Mouse (Mus musculus) intestine, embryonic 16.5 days (tissue): Measurements from ENCODE around the gene Gstcd. TPM values are rescaled to one million over a fixed set of nuclear protein-coding genes. Genes with fewer than 3 reads are reported as not detected.

ENCODE experiments used
- ATAC-seq: fragments of 200-750 bp; cut with Nextera tagmentation; 2 replicates; pipeline ENCODE4 v1.8.0; 2017; ENCODE audit warnings: moderate TSS enrichment, moderate library complexity
- H3K27ac ChIP-seq: fragments of 300-500 bp; sonication (generic); 2 replicates; pipeline ENCODE4 v1.5.1; 2014; ENCODE audit warnings: mild to moderate bottlenecking, low read length
- H3K27me3 ChIP-seq: fragments of 300-500 bp; sonication (generic); replicated peaks from 2 replicates; pipeline ENCODE4 v1.6.1; 2014; ENCODE audit warnings: low read length, control low read depth, mixed read lengths; ENCODE audit not compliant: control insufficient read depth, insufficient read depth
- H3K36me3 ChIP-seq: fragments of 300-500 bp; sonication (generic); 2 replicates; pipeline ENCODE4 v1.6.1; 2014; ENCODE audit warnings: low read length, control low read depth; ENCODE audit not compliant: control insufficient read depth, insufficient read depth
- H3K4me1 ChIP-seq: fragments of 300-500 bp; sonication (generic); 2 replicates; pipeline ENCODE4 v1.6.1; 2014; ENCODE audit warnings: low read length, control low read depth, mixed read lengths; ENCODE audit not compliant: control insufficient read depth, insufficient read depth
- H3K4me2 ChIP-seq: fragments of 300-500 bp; sonication (generic); 2 replicates; pipeline ENCODE4 v1.6.1; 2014; ENCODE audit warnings: low read depth, low read length, control low read depth
- H3K4me3 ChIP-seq: fragments of 300-500 bp; sonication (generic); 2 replicates; pipeline ENCODE4 v1.5.1; 2014; ENCODE audit warnings: mild to moderate bottlenecking, low read length
- H3K9ac ChIP-seq: fragments of 300-500 bp; sonication (generic); 2 replicates; pipeline ENCODE4 v1.6.1; 2014; ENCODE audit warnings: low read depth, low read length
- H3K9me3 ChIP-seq: fragments of 300-500 bp; sonication (generic); 2 replicates; pipeline ENCODE4 v1.6.1; 2016; ENCODE audit warnings: low read length, control low read depth; ENCODE audit not compliant: control insufficient read depth
- WGBS: fragments of 180-500 bp; shearing (Covaris S2); extraction: QIAGEN DNeasy Blood & Tissue Kit; methylation state at CpG from one replicate; pipeline ENCODE4 v1.1.7; 2014; 5-methylcytosine and 5-hydroxymethylcytosine counted together
- polyA plus RNA-seq: library from polyadenylated mRNA; unstranded; fragments of >200 nt; fragmentation: Nextera tagmentation; extraction: Ambion mirVana; gene quantifications from 2 replicates; pipeline ENCODE4 v1.2.1, GENCODE M21; 2015

Gene Gstcd
- polyA plus RNA-seq, 1 experiment from 2014 or later = 4.8 TPM

DNA sequence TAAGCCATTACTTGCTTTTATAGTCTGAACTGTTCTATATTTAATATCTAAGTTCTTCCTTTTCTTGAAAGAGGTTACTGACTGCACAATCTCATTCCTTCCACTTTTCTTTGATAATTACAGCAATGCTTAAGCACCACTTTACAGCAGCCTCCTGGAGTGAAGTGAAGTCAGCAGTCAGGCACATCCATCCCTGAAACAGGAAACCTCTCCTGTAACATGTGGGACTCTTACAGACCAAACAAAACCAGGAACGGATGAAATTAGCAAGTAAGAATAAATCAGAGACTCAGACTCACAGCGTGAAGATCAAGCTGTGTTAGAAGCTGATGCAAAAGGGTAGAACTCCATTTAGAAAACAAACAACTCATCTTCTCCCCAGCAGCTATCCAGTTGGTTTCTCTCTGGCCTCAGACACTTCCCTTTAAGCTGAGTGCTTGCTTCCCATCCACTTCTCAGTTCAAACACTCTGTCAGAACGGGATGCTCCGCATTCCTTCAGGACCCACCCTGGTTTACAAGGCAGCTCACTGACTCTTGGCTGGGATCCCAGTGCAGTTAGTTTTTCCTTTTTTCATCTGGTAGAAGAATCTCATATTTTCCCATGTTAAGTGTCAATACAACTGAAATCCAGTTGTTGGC is 107.9 kb downstream of the Gstcd start:
- no peaks in the 10 kb centered on the region for H3K36me3 ChIP-seq
- no peaks in the 10 kb centered on the region for H3K27me3 ChIP-seq
- no peak overlapping the region for H3K4me3 ChIP-seq
- H3K4me1 ChIP-seq = peaks cover 8% of the 10 kb centered on the region; the same call in 1 of the 2 replicates
- H3K4me2 ChIP-seq = no peak overlapping the region
- no peaks in the 10 kb centered on the region for H3K9me3 ChIP-seq
- WGBS = 18% methylated on average over 4 of the region's 4 CpGs
- H3K9ac ChIP-seq = no peak overlapping the region
- peak; percentile 93 for ATAC-seq
- H3K27ac ChIP-seq = peak overlapping the region; percentile 43

DNA sequence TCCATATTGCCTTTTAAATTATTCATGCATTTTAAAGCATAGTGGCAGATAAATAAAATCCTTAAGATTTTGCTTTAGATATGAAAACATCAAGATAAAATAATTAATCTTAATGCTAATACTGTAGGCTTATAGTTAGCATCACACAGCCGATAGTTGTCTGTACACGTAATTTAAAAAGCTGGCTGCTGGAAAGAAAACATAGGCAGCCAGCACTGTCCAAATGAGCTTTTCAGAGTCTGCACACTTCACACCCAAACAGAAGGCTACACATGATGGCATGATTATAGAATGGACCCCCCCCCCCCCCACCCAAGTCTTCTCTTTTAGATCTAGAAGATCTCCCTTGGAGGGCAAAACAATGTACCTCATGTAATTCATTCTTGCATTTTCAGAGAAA is 109.9 kb downstream of the Gstcd start:
- 97% methylated on average over 2 of the region's 2 CpGs for WGBS
- ATAC-seq = no peak
- no peak overlapping the region for H3K9ac ChIP-seq

DNA sequence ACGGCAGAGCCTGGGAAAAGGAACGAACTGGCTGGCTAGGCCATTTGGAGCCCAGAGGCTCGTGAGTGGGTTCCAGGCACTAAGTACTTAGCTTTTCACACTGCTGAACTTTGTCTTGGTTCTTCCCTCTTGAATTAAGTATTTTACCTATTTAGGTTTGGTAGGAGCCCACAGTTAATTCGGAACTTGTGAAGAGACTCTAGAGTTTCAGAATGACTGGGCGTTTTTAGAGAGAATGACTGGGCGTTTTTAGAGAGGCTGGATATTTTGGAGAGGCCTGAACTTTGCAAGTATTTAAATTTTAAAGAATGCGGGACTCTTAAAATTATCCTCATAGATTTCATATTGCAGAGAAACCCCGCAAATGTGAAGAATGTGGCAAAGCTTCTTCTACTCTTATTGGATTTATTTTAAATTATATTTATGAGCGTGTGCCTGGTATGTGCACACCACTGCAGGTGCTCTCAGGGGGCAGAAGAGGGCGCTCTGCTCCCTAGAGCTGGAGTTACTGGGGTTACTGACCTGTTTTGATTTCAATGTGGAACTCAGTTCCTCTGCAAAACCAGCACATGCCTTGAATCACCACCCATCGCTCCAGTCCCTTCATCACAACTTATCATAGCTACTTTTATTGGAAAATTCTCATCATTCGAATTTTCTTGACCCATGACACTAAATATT is 111.9 kb downstream of the Gstcd start:
- ATAC-seq = no peak
- Histone ChIP-seq H3K36me3 (no peaks in the 10 kb centered on the region), H3K27me3 (no peaks in the 10 kb centered on the region)

More for the DNA sequence above, 109.9 kb downstream of the Gstcd start:
- no peak overlapping the region for H3K4me2 ChIP-seq
- no peaks in the 10 kb centered on the region for H3K36me3 ChIP-seq
- H3K27me3 ChIP-seq = no peaks in the 10 kb centered on the region
- no peaks in the 10 kb centered on the region for H3K9me3 ChIP-seq
- no peak overlapping the region for H3K27ac ChIP-seq
- no peak overlapping the region for H3K4me3 ChIP-seq
- H3K4me1 ChIP-seq = peaks cover 8% of the 10 kb centered on the region; the same call in 1 of the 2 replicates

DNA sequence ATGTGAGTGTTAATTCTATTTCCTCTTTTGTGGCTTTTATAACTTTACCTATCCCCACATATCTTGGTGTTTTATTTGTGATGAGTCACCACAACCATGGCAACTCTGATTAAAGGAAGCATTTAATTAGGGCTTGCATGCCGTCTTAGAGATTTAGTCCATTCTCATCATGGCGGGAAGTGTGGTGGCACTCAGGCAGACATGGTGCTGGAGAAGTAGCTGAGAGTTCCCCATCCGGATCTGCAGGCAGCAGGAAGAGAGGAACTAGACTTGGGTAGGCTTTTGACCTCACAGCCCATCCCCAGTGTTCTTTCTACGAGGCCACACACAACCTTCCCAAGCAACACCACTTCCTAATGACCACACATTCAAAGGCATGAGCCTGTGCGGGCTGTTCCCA is 125.6 kb downstream of the Gstcd start:
- no peak overlapping the region for H3K4me3 ChIP-seq
- ATAC-seq = no peak
- H3K4me1 ChIP-seq = no peaks in the 10 kb centered on the region
- 0 out of 2 replicates have a peak, but pooled peaks cover 3% of the 10 kb centered on the region for H3K9me3 ChIP-seq
- H3K27me3 ChIP-seq = no peaks in the 10 kb centered on the region
- H3K9ac ChIP-seq = no peak overlapping the region
- H3K27ac ChIP-seq = no peak overlapping the region
- no peak overlapping the region for H3K4me2 ChIP-seq
- H3K36me3 ChIP-seq = no peaks in the 10 kb centered on the region
- 70% methylated on average over 5 of the region's 5 CpGs for WGBS

More for the DNA sequence above, 111.9 kb downstream of the Gstcd start:
- Histone ChIP-seq H3K4me3 (no peak overlapping the region), H3K27ac (no peak overlapping the region), H3K4me1 (peaks cover 7% of the 10 kb centered on the region; the same call in 1 of the 2 replicates), H3K9me3 (no peaks in the 10 kb centered on the region), H3K4me2 (no peak overlapping the region), H3K9ac (no peak overlapping the region)
- 93% methylated on average over 12 of the region's 12 CpGs for WGBS

DNA sequence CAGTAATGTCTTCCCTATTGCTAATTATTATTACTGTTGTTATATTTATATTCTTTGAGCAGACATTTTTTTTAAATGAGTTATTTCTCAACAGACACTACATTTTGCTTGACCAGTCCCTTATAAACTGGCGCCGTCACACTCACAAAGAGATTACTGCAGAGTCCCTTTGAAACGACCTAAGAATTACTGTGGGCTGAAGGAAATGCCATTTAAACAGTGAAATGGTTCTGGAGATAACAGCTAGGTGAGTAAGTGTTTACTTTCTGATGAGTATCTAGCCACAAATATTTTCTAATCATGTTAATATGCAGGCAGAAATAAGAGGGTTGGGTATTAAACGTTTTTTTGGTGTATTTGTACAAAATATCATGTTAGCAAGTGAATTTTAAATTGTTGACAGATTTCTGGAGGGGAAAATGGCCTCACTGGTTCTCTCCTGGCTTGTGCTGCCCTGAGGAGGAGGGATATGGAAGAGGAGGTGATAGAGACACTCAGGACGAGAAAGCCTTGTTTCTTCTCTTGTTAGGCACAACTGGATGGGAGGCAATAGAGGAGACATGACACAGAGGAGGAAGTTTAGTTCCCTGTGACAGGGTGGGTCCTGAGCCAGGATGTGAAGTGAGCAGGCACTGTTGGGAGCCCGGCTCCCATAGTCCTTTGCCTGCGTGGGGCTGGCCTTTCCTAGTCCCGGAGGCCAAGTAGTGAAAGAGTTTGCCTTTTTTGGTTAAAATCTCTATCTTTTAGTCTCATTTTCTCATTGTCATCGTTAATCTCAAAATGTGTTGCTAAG is 126.9 kb downstream of the Gstcd start:
- Histone ChIP-seq H3K4me2 (no peak overlapping the region), H3K4me3 (no peak overlapping the region), H3K9ac (no peak overlapping the region), H3K36me3 (no peaks in the 10 kb centered on the region), H3K27ac (no peak overlapping the region), H3K4me1 (no peaks in the 10 kb centered on the region), H3K9me3 (no peaks in the 10 kb centered on the region), H3K27me3 (no peaks in the 10 kb centered on the region)
- peak; percentile 48; the same call in 1 of the 2 replicates for ATAC-seq
- 63% methylated on average over 9 of the region's 9 CpGs for WGBS

DNA sequence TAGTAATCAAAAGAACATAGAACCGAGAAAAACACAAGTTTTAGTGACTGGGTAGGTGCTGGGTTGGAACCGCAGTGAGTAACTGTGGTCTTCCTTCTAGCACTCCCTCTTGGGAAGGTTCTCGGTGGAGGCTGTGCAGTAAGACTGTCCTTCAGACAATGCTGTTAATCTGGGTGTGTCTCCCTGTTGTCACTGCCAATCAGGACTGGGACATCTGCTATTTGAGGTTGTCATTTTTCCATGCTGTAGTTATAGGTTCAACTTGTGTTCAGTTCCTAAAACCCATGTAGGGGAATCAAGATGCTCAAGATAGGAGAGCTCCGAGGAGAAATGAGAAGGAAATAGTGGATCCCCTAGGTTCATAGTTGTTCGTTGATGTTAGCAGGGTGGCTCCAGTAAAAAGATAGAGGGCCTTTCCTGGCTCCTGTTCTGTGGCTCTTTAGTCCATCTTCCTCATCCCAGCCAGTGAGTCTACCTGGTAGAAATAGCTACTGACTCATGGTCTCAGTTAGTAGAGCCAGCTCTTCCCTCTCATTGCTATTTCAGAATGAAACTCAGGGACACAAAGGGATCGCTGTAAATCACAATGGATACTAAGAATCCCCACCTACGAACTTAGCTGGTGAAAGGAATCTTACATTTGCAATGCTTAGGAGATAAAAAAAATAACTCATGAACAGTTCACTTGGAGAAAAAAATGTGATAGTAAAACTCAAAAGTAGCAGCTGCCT is 129.0 kb downstream of the Gstcd start:
- Histone ChIP-seq H3K27me3 (no peaks in the 10 kb centered on the region), H3K4me2 (no peak overlapping the region), H3K9ac (no peak overlapping the region), H3K36me3 (no peaks in the 10 kb centered on the region), H3K9me3 (no peaks in the 10 kb centered on the region), H3K4me1 (no peaks in the 10 kb centered on the region), H3K4me3 (no peak overlapping the region), H3K27ac (no peak overlapping the region)
- no peak for ATAC-seq
- 85% methylated on average over 7 of the region's 7 CpGs for WGBS

DNA sequence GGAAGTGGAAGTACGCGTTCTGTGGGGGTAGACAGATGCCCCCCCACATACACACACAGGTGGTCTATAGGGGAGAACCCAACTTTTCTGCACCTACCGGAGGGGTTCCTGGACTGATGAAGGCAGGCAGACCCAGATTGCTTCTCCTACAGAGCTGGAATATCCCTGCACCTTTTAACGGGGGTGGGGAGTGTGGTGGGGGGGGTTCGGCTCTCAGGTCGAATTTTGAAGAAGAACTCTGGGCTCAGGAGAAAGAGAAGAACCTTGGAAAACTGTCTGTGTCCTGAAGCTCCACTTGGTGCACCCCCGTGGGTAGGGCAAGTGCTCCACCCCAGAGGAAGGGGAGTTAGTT is 141.3 kb downstream of the Gstcd start:
- H3K4me3 ChIP-seq = peak overlapping the region; percentile 75
- H3K27me3 ChIP-seq = 0 out of 2 replicates have a peak, but pooled peaks cover 3% of the 10 kb centered on the region
- no peak; the same call in 1 of the 2 replicates for ATAC-seq
- 6% methylated on average over 7 of the region's 7 CpGs for WGBS
- no peaks in the 10 kb centered on the region for H3K36me3 ChIP-seq
- H3K4me2 ChIP-seq = peak overlapping the region; percentile 99
- peak overlapping the region; percentile 73 for H3K9ac ChIP-seq
- no peak overlapping the region for H3K27ac ChIP-seq
- no peaks in the 10 kb centered on the region for H3K9me3 ChIP-seq
- H3K4me1 ChIP-seq = peaks cover 8% of the 10 kb centered on the region

DNA sequence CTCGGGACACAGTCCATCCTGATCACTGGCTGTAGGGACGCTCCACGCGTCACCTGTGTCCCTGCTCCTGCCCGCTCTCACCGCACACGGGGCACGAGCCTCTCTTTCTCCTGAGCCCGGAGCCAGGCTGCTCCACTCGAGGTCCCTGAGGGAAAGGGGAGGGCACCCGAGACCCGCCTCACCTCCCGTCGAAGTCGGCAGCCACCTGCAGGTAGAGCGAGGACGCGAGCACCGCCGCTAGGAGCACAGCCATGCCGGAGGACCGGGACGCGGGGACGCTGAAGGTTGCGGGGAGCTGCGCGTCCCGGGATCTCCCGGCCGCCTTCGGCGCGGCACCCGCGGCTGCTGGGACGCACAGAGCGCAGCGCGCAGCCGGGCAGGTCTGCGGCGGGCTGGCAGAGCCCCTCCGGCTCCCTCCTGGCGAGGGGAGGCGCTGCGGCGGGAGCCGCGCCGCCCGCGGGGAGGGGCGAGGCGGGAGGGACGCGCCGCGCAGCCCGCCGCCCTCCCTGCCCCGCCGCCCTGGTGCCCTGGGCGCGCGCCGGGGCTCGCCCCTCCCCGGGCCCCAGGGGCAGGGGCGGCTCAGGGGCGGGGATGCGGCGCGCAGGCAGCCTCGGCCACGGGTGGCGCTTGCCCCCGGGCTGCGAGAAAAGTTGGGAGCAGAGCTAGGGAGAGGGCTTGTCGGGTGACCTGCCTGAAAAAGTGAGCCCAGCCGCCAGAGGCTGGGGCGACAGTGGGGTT is 141.9 kb downstream of the Gstcd start, which contains the start of gene Npnt:
Npnt (minus strand) TSS at position 501 of the 738 bp plus-strand sequence.
- Histone ChIP-seq H3K27me3 (0 out of 2 replicates have a peak, but pooled peaks cover 3% of the 10 kb centered on the region), H3K4me2 (peak within 1 kb of the TSS; percentile 99), H3K27ac (no peak within 1 kb of the TSS; the same call in 1 of the 2 replicates), H3K4me3 (peak within 1 kb of the TSS; percentile 75), H3K9ac (peak within 1 kb of the TSS; percentile 73), H3K4me1 (peaks cover 8% of the 10 kb centered on the region), H3K9me3 (no peaks in the 10 kb centered on the region), H3K36me3 (no peaks in the 10 kb centered on the region)
- under 1% methylated on average over 60 of the region's 82 CpGs for WGBS
- peak; percentile 85 for ATAC-seq
